Mouse (Mus musculus) forebrain, embryonic 15.5 days (tissue): ENCODE results near the gene Gm49510. TPM values are rescaled to one million over a fixed set of nuclear protein-coding genes. Genes with fewer than 3 reads are reported as not detected.

Experiments used
- microRNA-seq: library from miRNA; unstranded; fragments of <30 nt; microRNA quantifications from one replicate; pipeline ENCODE4, GENCODE M21; 2016
- polyA plus RNA-seq: library from polyadenylated mRNA; unstranded; fragments of >200 nt; fragmentation: Nextera tagmentation; extraction: Ambion mirVana; gene quantifications from 2 replicates; pipeline ENCODE4 v1.2.1, GENCODE M21; 2015

The Gm49510 gene
- polyA plus RNA-seq, 1 experiment from 2014 or later: not detected

Small RNA genes within 50 kb of the gene (microRNA-seq; reads per million reads assigned to microRNA genes)
- not detected for gene Mir6955

Other genes starting within 250 kb of the Gm49510 start
- gene Elfn2, start 180.9 kb upstream of the Gm49510 start, polyA plus RNA-seq: 6.2 and 6.8 TPM in 2 replicates
- gene Mfng, start 126.2 kb upstream of the Gm49510 start, polyA plus RNA-seq: 77.9 and 85.9 TPM in 2 replicates
- 1.3 and 1.7 TPM in 2 replicates for gene Card10, start 96.6 kb upstream of the Gm49510 start, polyA plus RNA-seq
- 7.6 and 9.0 TPM in 2 replicates for gene Cdc42ep1, start 57.0 kb upstream of the Gm49510 start, polyA plus RNA-seq
- not detected in 2 replicates for gene Lgals2, start 44.1 kb upstream of the Gm49510 start, polyA plus RNA-seq
- 60.3 and 62.0 TPM in 2 replicates for gene Gga1, start 22.5 kb upstream of the Gm49510 start, polyA plus RNA-seq
- 3.6 and 5.9 TPM in 2 replicates for gene Sh3bp1, start 101 bp downstream of the Gm49510 start, polyA plus RNA-seq
- gene Pdxp, start 14.3 kb downstream of the Gm49510 start, polyA plus RNA-seq: 99.5 and 101 TPM in 2 replicates
- gene Lgals1, start 27.1 kb downstream of the Gm49510 start, polyA plus RNA-seq: 61.7 and 66.5 TPM in 2 replicates
- 57.4 and 59.3 TPM in 2 replicates for gene Nol12, start 35.3 kb downstream of the Gm49510 start, polyA plus RNA-seq
- 43.3 and 49.9 TPM in 2 replicates for gene Triobp, start 48.1 kb downstream of the Gm49510 start, polyA plus RNA-seq
- gene H1f0, start 128.8 kb downstream of the Gm49510 start, polyA plus RNA-seq: 470 and 489 TPM in 2 replicates
- gene Galr3, start 142.2 kb downstream of the Gm49510 start, polyA plus RNA-seq: not detected in 2 replicates
- gene Ankrd54, start 163.2 kb downstream of the Gm49510 start, polyA plus RNA-seq: 61.6 and 65.5 TPM in 2 replicates
- gene Eif3l, start 175.5 kb downstream of the Gm49510 start, polyA plus RNA-seq: 192 and 195 TPM in 2 replicates
- 8.0 and 9.7 TPM in 2 replicates for gene Micall1, start 209.2 kb downstream of the Gm49510 start, polyA plus RNA-seq
- 293 and 308 TPM in 2 replicates for gene Polr2f, start 241.3 kb downstream of the Gm49510 start, polyA plus RNA-seq
- gene 1700088E04Rik, start 241.6 kb downstream of the Gm49510 start, polyA plus RNA-seq: 11.9 and 16.8 TPM in 2 replicates